Comparison of ENCODE assay signal across 8 mouse cellular contexts in the genomic region with DNA sequence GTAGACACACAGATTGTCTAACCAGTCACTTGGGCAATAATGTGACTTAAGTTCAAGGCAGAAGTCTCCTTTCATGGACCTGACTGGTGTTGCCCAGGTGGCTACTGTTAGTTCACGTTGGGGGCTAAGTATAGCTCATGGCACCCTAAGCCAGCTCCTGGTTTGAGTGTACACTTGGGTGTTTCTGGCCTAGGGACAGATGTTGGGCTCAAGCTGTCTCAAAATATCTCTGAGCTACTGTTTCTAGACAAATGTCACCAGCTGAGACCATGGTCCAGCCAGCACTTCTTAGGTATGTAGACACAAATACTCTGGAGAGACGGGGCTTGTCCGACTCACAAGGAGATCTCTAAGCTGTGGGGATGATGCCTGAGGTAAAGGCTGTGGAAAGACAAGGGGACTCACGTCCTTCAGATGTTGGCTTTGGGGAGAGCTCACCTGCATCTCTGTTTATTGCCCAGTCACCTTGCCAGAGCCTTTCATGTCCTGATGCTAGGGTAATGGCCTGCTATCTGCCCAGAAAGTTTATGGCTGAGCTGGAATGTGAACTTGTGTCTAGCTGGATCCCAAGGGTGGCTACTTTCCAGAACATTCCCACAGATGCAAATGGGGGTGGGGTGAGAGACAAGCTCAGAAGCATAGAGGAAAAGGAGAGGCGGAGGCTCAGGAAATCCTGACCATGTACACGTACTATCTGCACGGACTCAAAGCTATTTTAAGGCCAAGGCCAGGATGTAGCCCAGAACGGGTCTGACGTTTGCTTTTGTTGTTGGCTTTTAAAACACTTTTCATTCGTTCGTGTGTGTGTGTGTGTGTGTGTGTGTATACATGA. TPM values are rescaled to one million over a fixed set of nuclear protein-coding genes. Genes with fewer than 3 reads are reported as not detected.
DNase-seq lines count a peak whose midpoint lies in the region; ATAC-seq lines count a peak whose summit lies in the region.

No protein-coding gene starts in this region.

- H3K4me3 ChIP-seq in midbrain, embryonic 16.5 days (ENCODE audit: low read depth, low read length) = no peak overlapping the region
- H3K4me3 ChIP-seq in midbrain, embryonic 15.5 days = no peak overlapping the region

- H3K9ac ChIP-seq in midbrain, embryonic 16.5 days (ENCODE audit: low read depth, low read length) = no peak overlapping the region; the same call in 1 of the 2 replicates
- H3K9ac ChIP-seq in midbrain, embryonic 15.5 days = no peak overlapping the region

- no peak for ATAC-seq in midbrain, embryonic 16.5 days
- no peak for ATAC-seq in midbrain, embryonic 15.5 days (replicated peaks)

- no peak overlapping the region for H3K4me2 ChIP-seq in midbrain, embryonic 16.5 days (ENCODE audit: low read length)
- no peak overlapping the region for H3K4me2 ChIP-seq in midbrain, embryonic 15.5 days

- H3K9me3 ChIP-seq in midbrain, embryonic 16.5 days (replicated peaks; ENCODE audit: control insufficient read depth, low read length, poor library complexity, severe bottlenecking) = no peaks in the 10 kb centered on the region
- no peaks in the 10 kb centered on the region for H3K9me3 ChIP-seq in midbrain, embryonic 15.5 days

- peak; percentile 90 to 95 for DNase-seq in heart, adult 18-20 months
- DNase-seq in kidney, adult 9 months = peak; percentile 84
- DNase-seq in lung, postnatal 25 days (ENCODE audit: low spot score) = peak; percentile 88
- DNase-seq in B cell, adult 2 months = no peak
- DNase-seq in layer of hippocampus, postnatal 10 days (ENCODE audit: low spot score in 2 of 2) = no peak
- no peak for DNase-seq in urinary bladder, adult 2 months (ENCODE audit: low spot score)

- WGBS in midbrain, embryonic 16.5 days = 82% methylated on average over 11 of the region's 11 CpGs
- WGBS in midbrain, embryonic 15.5 days = 85% methylated on average over 11 of the region's 11 CpGs

- H3K4me1 ChIP-seq in midbrain, embryonic 16.5 days (ENCODE audit: control insufficient read depth, insufficient read depth, low read length) = peaks cover 2% of the 10 kb centered on the region; the same call in 1 of the 2 replicates
- H3K4me1 ChIP-seq in midbrain, embryonic 15.5 days = peaks cover 12% of the 10 kb centered on the region

- H3K27me3 ChIP-seq in midbrain, embryonic 16.5 days (ENCODE audit: control insufficient read depth, insufficient read depth, low read depth, low read length) = no peaks in the 10 kb centered on the region
- no peaks in the 10 kb centered on the region for H3K27me3 ChIP-seq in midbrain, embryonic 15.5 days (replicated peaks)

- H3K36me3 ChIP-seq in midbrain, embryonic 16.5 days (ENCODE audit: control insufficient read depth, insufficient read depth, low read length) = no peaks in the 10 kb centered on the region
- H3K36me3 ChIP-seq in midbrain, embryonic 15.5 days (replicated peaks) = no peaks in the 10 kb centered on the region

- H3K27ac ChIP-seq in midbrain, embryonic 16.5 days (ENCODE audit: low read length) = peak overlapping the region; percentile 53
- H3K27ac ChIP-seq in midbrain, embryonic 15.5 days = no peak overlapping the region

RNA-seq across cellular contexts. Expression of gene Pomgnt2, which starts 31.2 kb away (rescaled TPM):
- 40.2 and 42.0 TPM in 2 replicates for polyA plus RNA-seq in midbrain, embryonic 16.5 days (2015; fragmentation: Nextera tagmentation; extraction: Ambion mirVana)
- 37.1 and 37.9 TPM in 2 replicates for polyA plus RNA-seq in midbrain, embryonic 15.5 days (2015; fragmentation: Nextera tagmentation; extraction: Ambion mirVana)
- 10 to 100 TPM; 14.7 to 16.6 TPM for total RNA-seq in heart, adult 18-20 months (2021)
- 10 to 100 TPM; 41.6 to 42.9 TPM for total RNA-seq in layer of hippocampus, postnatal 10 days (2021)
- 15.7 and 16.7 TPM in 2 replicates for polyA plus RNA-seq in urinary bladder, adult 2 months (2012; rRNA removed)

Comparison
In these comparisons a context has a peak if more than half of its experiments do, and no peak if none do; other contexts are left out.
1. DNase-seq: peak in heart, adult 18-20 months (2 of 2), kidney, adult 9 months (single experiment) and lung, postnatal 25 days (single experiment); none in B cell, adult 2 months (0 of 2), layer of hippocampus, postnatal 10 days (0 of 2) and urinary bladder, adult 2 months (single experiment).